Mouse (Mus musculus): ENCODE results near the gene Spata31d1a.

- no peak for TF ChIP-seq FLI1 (IDR thresholded peaks at IDR 0.05; ENCODE audit: low read length)
- TF ChIP-seq GATA1 (IDR thresholded peaks at IDR 0.05; ENCODE audit: borderline replicate concordance, low read length), result no peak
These were observed 38.6 kb downstream of the Spata31d1a start for GRCm38 (mm10) chr13:59671521-59671920.
